Mouse (Mus musculus): ENCODE measurements around the gene Themis. TPM values are rescaled to one million over a fixed set of nuclear protein-coding genes. Genes with fewer than 3 reads are reported as not detected.

The Themis gene
- polyA plus RNA-seq (2012; rRNA removed) = 0.77 and 0.78 TPM in 2 replicates

DNA sequence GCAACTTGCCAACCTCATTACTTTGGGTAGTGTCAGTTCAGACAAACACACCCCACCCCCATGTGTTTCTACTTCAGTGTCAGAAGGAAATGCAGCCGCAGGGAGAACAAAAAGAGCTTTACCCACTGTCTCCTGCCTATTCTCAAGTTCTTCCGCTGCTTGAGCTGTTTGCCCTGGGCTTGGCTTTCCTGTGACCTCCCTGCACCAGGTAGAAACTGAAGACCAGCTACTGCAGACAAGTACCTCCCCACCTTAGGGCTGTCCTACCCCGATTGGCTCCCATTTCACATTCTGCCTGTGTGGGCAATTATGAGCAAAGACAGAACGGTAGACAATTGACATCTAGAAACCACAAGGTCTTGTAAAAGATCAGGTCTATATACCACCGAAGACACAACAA lies at the start of gene Themis:
TSS of gene Themis (plus strand) at position 100 of the 400 bp plus-strand sequence.
- no peaks in the 10 kb centered on the region for H3K27me3 ChIP-seq (ENCODE audit: control insufficient read depth, insufficient read depth, low read length)
- no peaks in the 10 kb centered on the region for H3K36me3 ChIP-seq (ENCODE audit: control insufficient read depth, insufficient read depth, low read length)
- no peaks in the 10 kb centered on the region for H3K4me1 ChIP-seq (ENCODE audit: control insufficient read depth, insufficient read depth, insufficient read length)
- WGBS = 67% methylated on average over 5 of the region's 5 CpGs
- H3K27ac ChIP-seq (ENCODE audit: insufficient read depth, low read length) = peak within 1 kb of the TSS; percentile 70
- DNase-seq (ENCODE audit: low read depth in 1 of 2, low spot score in 2 of 2) = peak; percentile 25 to 52
- no peak for TF ChIP-seq POLR2A (IDR thresholded peaks at IDR 0.05; ENCODE audit: low read depth, low read length)
- TF ChIP-seq CTCF (IDR thresholded peaks at IDR 0.05; ENCODE audit: extremely low read depth, insufficient read depth, insufficient read length, insufficient replicate concordance) = no peak
- H3K4me3 ChIP-seq (ENCODE audit: extremely low read depth, insufficient read depth, insufficient read length) = peak within 1 kb of the TSS; percentile 51

DNA sequence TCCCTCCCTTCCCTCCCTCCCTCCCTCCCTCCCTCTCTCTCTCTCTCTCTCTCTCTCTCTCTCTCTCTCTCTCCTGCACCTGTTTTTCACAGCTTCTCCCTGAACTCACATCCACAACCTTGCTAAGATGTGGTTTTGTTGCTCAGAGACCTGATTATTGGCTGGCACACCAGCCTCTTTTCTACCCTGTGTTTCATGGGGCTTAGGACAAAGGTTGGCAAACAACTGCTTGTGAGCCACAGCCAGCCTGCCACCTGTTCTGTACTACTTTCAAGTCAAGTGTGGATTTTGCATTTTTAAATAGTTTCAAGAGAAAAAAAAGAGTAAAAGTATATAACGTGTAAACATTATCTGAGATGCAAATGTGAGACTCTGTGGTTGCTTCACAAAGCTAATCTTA lies 48.7 kb upstream of the Themis start:
- H3K4me3 ChIP-seq (ENCODE audit: extremely low read depth, insufficient read depth, insufficient read length) = no peak overlapping the region
- no peaks in the 10 kb centered on the region for H3K27me3 ChIP-seq (ENCODE audit: control insufficient read depth, insufficient read depth, low read length)
- DNase-seq (ENCODE audit: low read depth in 1 of 2, low spot score in 2 of 2) = no peak
- WGBS = 67% methylated on average over 1 of the region's 1 CpGs
- no peaks in the 10 kb centered on the region for H3K4me1 ChIP-seq (ENCODE audit: control insufficient read depth, insufficient read depth, insufficient read length)
- TF ChIP-seq POLR2A (IDR thresholded peaks at IDR 0.05; ENCODE audit: low read depth, low read length) (no peak), CTCF (IDR thresholded peaks at IDR 0.05; ENCODE audit: extremely low read depth, insufficient read depth, insufficient read length, insufficient replicate concordance) (no peak)
- H3K27ac ChIP-seq (ENCODE audit: insufficient read depth, low read length) = no peak overlapping the region
- no peaks in the 10 kb centered on the region for H3K36me3 ChIP-seq (ENCODE audit: control insufficient read depth, insufficient read depth, low read length)

DNA sequence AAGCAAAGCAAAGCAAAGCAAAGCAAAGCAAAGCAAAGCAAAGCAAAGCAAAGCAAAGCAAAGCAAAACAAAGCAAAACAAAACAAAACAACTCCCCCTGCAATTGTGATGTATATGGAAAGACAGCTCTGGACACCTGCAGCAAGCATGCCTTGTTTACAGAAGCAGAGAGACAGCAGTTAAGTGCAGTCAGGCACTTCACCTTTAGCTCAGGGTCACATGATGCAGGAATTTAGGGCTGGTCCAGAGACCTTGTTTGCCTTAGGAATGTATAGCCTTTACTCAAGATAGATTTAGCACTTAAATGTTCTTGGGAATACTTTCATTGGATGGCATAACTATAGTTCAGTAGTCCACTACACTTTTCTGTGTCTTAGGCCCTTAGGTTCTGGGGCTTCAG lies 32.1 kb upstream of the Themis start:
- Histone ChIP-seq H3K36me3 (ENCODE audit: control insufficient read depth, insufficient read depth, low read length) (no peaks in the 10 kb centered on the region), H3K4me3 (ENCODE audit: extremely low read depth, insufficient read depth, insufficient read length) (no peak overlapping the region), H3K27ac (ENCODE audit: insufficient read depth, low read length) (no peak overlapping the region), H3K4me1 (ENCODE audit: control insufficient read depth, insufficient read depth, insufficient read length) (no peaks in the 10 kb centered on the region), H3K27me3 (ENCODE audit: control insufficient read depth, insufficient read depth, low read length) (no peaks in the 10 kb centered on the region)
- TF ChIP-seq CTCF (IDR thresholded peaks at IDR 0.05; ENCODE audit: extremely low read depth, insufficient read depth, insufficient read length, insufficient replicate concordance) (no peak), POLR2A (IDR thresholded peaks at IDR 0.05; ENCODE audit: low read depth, low read length) (no peak)
- no peak for DNase-seq (ENCODE audit: low read depth in 1 of 2, low spot score in 2 of 2)

DNA sequence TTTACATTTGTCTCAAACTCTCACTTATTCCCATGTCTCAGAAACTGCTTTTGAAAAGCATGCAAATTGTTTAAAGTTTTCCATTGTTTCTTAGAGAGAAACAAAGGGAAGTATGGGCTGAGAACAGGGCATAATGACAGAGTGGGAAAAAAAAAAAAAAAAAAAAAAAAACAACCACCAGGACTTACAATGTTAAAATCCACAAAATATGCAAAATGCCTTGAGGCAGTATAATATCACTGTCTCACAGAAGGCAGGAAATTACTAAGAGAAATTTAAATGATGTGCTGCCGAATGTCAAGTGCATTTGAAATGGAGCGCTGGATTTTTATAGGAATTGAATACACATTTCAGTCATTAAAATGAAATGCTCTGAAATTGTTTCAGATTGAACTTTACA lies 26.3 kb upstream of the Themis start:
- no peaks in the 10 kb centered on the region for H3K36me3 ChIP-seq (ENCODE audit: control insufficient read depth, insufficient read depth, low read length)
- H3K27ac ChIP-seq (ENCODE audit: insufficient read depth, low read length) = no peak overlapping the region
- no peaks in the 10 kb centered on the region for H3K4me1 ChIP-seq (ENCODE audit: control insufficient read depth, insufficient read depth, insufficient read length)
- H3K27me3 ChIP-seq (ENCODE audit: control insufficient read depth, insufficient read depth, low read length) = no peaks in the 10 kb centered on the region
- TF ChIP-seq CTCF (IDR thresholded peaks at IDR 0.05; ENCODE audit: extremely low read depth, insufficient read depth, insufficient read length, insufficient replicate concordance) (no peak), POLR2A (IDR thresholded peaks at IDR 0.05; ENCODE audit: low read depth, low read length) (no peak)
- H3K4me3 ChIP-seq (ENCODE audit: extremely low read depth, insufficient read depth, insufficient read length) = no peak overlapping the region
- 95% methylated on average over 2 of the region's 2 CpGs for WGBS
- no peak for DNase-seq (ENCODE audit: low read depth in 1 of 2, low spot score in 2 of 2)

DNA sequence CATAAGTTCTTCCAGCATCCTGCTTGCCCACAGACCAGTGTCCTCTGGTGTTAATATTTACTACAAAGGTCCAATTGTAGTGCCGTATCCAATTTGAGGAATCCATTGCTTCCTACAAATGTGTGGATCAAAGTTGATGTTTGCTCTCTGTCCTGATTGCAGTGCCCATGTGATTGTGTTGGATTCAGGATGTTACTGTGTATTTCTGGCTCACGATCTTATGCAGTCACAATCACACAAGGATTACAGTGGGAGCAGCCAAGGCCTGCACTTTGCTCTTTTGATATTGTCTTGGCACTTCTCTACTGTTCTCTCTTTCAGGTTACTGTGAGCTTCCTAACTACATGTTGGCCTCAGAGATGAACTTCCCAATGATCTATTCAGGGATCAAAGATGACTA lies 20.3 kb upstream of the Themis start:
- no peak for DNase-seq (ENCODE audit: low read depth in 1 of 2, low spot score in 2 of 2)
- Histone ChIP-seq H3K4me1 (ENCODE audit: control insufficient read depth, insufficient read depth, insufficient read length) (no peaks in the 10 kb centered on the region), H3K36me3 (ENCODE audit: control insufficient read depth, insufficient read depth, low read length) (no peaks in the 10 kb centered on the region), H3K4me3 (ENCODE audit: extremely low read depth, insufficient read depth, insufficient read length) (no peak overlapping the region), H3K27me3 (ENCODE audit: control insufficient read depth, insufficient read depth, low read length) (no peaks in the 10 kb centered on the region), H3K27ac (ENCODE audit: insufficient read depth, low read length) (no peak overlapping the region)
- TF ChIP-seq CTCF (IDR thresholded peaks at IDR 0.05; ENCODE audit: extremely low read depth, insufficient read depth, insufficient read length, insufficient replicate concordance) (no peak), POLR2A (IDR thresholded peaks at IDR 0.05; ENCODE audit: low read depth, low read length) (no peak)
- WGBS = 91% methylated on average over 2 of the region's 2 CpGs

DNA sequence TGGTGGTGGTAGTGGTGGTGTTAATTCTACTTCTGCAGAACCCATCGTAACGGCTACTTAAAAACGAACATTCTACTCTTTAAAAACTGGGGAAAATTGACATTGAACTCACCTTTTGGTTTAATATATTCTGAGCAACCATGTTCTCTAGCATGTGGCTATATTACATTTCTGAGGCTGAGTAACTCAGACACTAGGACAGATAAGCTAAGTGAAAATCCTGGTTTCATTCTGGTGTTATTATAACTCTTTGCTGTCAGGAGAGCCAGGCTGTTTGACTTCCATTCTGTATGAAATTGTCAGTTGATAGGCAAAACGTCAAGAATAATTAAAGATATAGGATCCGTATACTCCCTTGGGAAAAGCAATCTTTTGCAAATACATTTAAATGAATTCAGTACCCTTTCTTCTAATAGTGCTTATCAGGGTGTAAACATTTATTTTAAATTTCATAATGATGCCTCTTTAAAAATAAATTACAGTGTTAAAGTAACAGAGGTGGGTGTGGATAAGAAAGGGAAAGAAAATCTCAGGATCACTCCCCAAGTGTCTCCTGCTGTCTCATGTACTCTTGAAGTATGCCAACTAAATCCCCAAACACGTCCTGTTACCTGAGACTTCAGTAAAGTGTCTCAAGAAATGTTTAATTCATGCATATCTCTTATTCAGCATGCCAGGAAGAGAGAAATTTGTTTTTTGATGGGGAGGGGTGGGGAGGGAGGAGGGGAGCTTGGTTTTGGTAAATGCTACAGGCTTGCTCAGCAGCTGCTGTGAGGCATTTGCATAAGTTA lies 18.9 kb upstream of the Themis start:
- 85% methylated on average over 6 of the region's 6 CpGs for WGBS

DNA sequence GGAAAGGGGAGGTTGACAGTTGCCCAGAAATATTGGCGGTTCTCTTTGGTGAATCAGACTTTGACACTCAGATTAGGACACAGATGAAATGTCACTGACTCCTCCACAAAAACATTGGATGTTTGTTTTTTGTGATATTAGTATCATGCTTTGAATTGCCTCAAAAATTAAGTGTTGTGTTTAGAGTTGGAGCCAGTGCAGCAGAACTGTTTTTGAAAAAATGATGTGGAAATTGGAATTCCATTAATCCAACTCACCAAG lies 18.3 kb upstream of the Themis start:
- no peaks in the 10 kb centered on the region for H3K4me1 ChIP-seq (ENCODE audit: control insufficient read depth, insufficient read depth, insufficient read length)
- no peaks in the 10 kb centered on the region for H3K36me3 ChIP-seq (ENCODE audit: control insufficient read depth, insufficient read depth, low read length)
- DNase-seq (ENCODE audit: low read depth in 1 of 2, low spot score in 2 of 2) = no peak
- WGBS = 77% methylated on average over 1 of the region's 1 CpGs
- H3K4me3 ChIP-seq (ENCODE audit: extremely low read depth, insufficient read depth, insufficient read length) = no peak overlapping the region
- no peaks in the 10 kb centered on the region for H3K27me3 ChIP-seq (ENCODE audit: control insufficient read depth, insufficient read depth, low read length)
- TF ChIP-seq CTCF (IDR thresholded peaks at IDR 0.05; ENCODE audit: extremely low read depth, insufficient read depth, insufficient read length, insufficient replicate concordance) (no peak), POLR2A (IDR thresholded peaks at IDR 0.05; ENCODE audit: low read depth, low read length) (no peak)
- no peak overlapping the region for H3K27ac ChIP-seq (ENCODE audit: insufficient read depth, low read length)

More for the DNA sequence above, 18.9 kb upstream of the Themis start:
- Histone ChIP-seq H3K36me3 (ENCODE audit: control insufficient read depth, insufficient read depth, low read length) (no peaks in the 10 kb centered on the region), H3K4me3 (ENCODE audit: extremely low read depth, insufficient read depth, insufficient read length) (no peak overlapping the region), H3K27me3 (ENCODE audit: control insufficient read depth, insufficient read depth, low read length) (no peaks in the 10 kb centered on the region), H3K27ac (ENCODE audit: insufficient read depth, low read length) (no peak overlapping the region), H3K4me1 (ENCODE audit: control insufficient read depth, insufficient read depth, insufficient read length) (no peaks in the 10 kb centered on the region)
- TF ChIP-seq CTCF (IDR thresholded peaks at IDR 0.05; ENCODE audit: extremely low read depth, insufficient read depth, insufficient read length, insufficient replicate concordance) (no peak), POLR2A (IDR thresholded peaks at IDR 0.05; ENCODE audit: low read depth, low read length) (no peak)
- no peak for DNase-seq (ENCODE audit: low read depth in 1 of 2, low spot score in 2 of 2)

All from spleen, adult 2 months (tissue).